Mouse (Mus musculus): ENCODE measurements at regions not wholly inside any gene's neighbourhood (a gene's known extent, or its start where the extent isn't known, plus 50 kb on each side); places are given as distances from the start of the nearest gene placed in this dataset.

GRCm38 (mm10) chr10:125145809-125146208, 243.5 kb downstream of the Slc16a7 start:
- TF ChIP-seq EP300 (IDR thresholded peaks at IDR 0.05; ENCODE audit: low read depth) (no peak), CTCF (IDR thresholded peaks at IDR 0.05; ENCODE audit: low read depth) (no peak)
- H3K27ac ChIP-seq = no peak overlapping the region
- H3K27me3 ChIP-seq (ENCODE audit: control insufficient read depth, insufficient read depth, low read length) = no peaks in the 10 kb centered on the region
- 67% methylated on average over 4 of the region's 4 CpGs for WGBS (ENCODE audit: insufficient replicate concordance)
- ATAC-seq (ENCODE audit: insufficient read depth) = no peak
- H3K4me2 ChIP-seq (ENCODE audit: low read depth) = no peak overlapping the region
- H3K9ac ChIP-seq (replicated peaks) = no peak overlapping the region
- no peaks in the 10 kb centered on the region for H3K36me3 ChIP-seq (replicated peaks; ENCODE audit: control insufficient read depth, insufficient read depth, low read depth)
- no peaks in the 10 kb centered on the region for H3K9me3 ChIP-seq (ENCODE audit: control insufficient read depth, low read length)
- no peak for DNase-seq (ENCODE audit: low read depth in 3 of 3, low spot score in 3 of 3)
- H3K4me1 ChIP-seq (replicated peaks; ENCODE audit: control insufficient read depth in 2 of 2, insufficient read depth in 2 of 2, low read length in 1 of 2) = no peaks in the 10 kb centered on the region
- no peak overlapping the region for H3K4me3 ChIP-seq (ENCODE audit: insufficient read depth in 1 of 2, low read depth in 2 of 2, low read length in 2 of 2)

DNA sequence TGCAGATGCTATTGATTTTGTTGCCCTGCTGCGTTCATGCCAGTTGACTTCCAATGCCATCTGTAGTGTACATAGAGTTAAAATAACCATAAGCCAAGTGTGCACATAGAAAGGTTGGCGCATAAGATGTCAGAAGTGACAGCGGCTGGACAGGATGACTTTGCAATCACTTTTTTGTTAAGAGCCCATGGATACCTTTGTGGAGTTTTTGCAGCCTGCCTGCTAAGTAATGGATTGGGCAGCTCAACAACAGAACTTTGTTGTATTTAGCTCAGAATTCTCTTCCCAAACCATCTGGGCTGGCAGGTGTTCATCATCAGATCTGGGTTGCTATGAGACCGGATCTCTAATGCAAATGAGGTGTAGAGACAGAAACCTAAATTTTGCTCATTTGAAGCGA, 267.5 kb downstream of the Slc16a7 start:
- Histone ChIP-seq H3K27ac (no peak overlapping the region), H3K9me3 (ENCODE audit: control insufficient read depth, low read length) (no peaks in the 10 kb centered on the region), H3K36me3 (replicated peaks; ENCODE audit: control insufficient read depth, insufficient read depth, low read depth) (no peaks in the 10 kb centered on the region), H3K27me3 (ENCODE audit: control insufficient read depth, insufficient read depth, low read length) (no peaks in the 10 kb centered on the region), H3K9ac (replicated peaks) (no peak overlapping the region), H3K4me1 (replicated peaks; ENCODE audit: control insufficient read depth in 2 of 2, insufficient read depth in 2 of 2, low read length in 1 of 2) (no peaks in the 10 kb centered on the region), H3K4me3 (ENCODE audit: insufficient read depth in 1 of 2, low read depth in 2 of 2, low read length in 2 of 2) (no peak overlapping the region), H3K4me2 (ENCODE audit: low read depth) (no peak overlapping the region)
- no peak for ATAC-seq (ENCODE audit: insufficient read depth)
- WGBS (ENCODE audit: insufficient replicate concordance) = 70% methylated on average over 5 of the region's 5 CpGs
- TF ChIP-seq EP300 (IDR thresholded peaks at IDR 0.05; ENCODE audit: low read depth) = no peak
- no peak for TF ChIP-seq CTCF (IDR thresholded peaks at IDR 0.05; ENCODE audit: low read depth)
- DNase-seq (ENCODE audit: low read depth in 3 of 3, low spot score in 3 of 3) = no peak

DNA sequence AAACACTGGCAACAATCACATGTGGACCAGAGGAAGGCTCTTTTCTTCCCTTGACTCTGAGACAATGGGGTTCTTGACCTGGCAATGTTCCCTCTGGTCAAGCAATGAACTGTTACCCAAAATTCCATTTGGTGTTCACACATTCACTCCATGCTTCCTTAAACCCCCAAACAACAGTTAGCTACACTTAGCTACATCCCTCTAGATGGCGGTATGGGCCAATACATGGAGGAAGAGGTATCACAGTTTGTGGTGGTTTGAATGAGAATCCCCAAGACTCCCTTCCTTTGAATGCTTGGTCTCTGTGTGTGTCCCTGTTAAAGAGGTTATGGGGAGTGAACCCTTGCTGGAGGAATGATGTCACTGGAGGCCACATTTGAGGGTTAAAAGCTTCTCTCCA, 274.9 kb downstream of the Slc16a7 start:
- Histone ChIP-seq H3K9me3 (ENCODE audit: control insufficient read depth, low read length) (no peaks in the 10 kb centered on the region), H3K36me3 (replicated peaks; ENCODE audit: control insufficient read depth, insufficient read depth, low read depth) (no peaks in the 10 kb centered on the region), H3K4me2 (ENCODE audit: low read depth) (no peak overlapping the region), H3K27me3 (ENCODE audit: control insufficient read depth, insufficient read depth, low read length) (no peaks in the 10 kb centered on the region), H3K27ac (no peak overlapping the region), H3K4me3 (ENCODE audit: insufficient read depth in 1 of 2, low read depth in 2 of 2, low read length in 2 of 2) (no peak overlapping the region), H3K4me1 (replicated peaks; ENCODE audit: control insufficient read depth in 2 of 2, insufficient read depth in 2 of 2, low read length in 1 of 2) (no peaks in the 10 kb centered on the region), H3K9ac (replicated peaks) (no peak overlapping the region)
- ATAC-seq (ENCODE audit: insufficient read depth) (no peak), DNase-seq (ENCODE audit: low read depth in 3 of 3, low spot score in 3 of 3) (no peak)
- TF ChIP-seq EP300 (IDR thresholded peaks at IDR 0.05; ENCODE audit: low read depth) (no peak), CTCF (IDR thresholded peaks at IDR 0.05; ENCODE audit: low read depth) (peak; percentile 15; the same call in 1 of the 2 replicates)
- WGBS (ENCODE audit: insufficient replicate concordance) = 22% methylated on average over 1 of the region's 1 CpGs

DNA sequence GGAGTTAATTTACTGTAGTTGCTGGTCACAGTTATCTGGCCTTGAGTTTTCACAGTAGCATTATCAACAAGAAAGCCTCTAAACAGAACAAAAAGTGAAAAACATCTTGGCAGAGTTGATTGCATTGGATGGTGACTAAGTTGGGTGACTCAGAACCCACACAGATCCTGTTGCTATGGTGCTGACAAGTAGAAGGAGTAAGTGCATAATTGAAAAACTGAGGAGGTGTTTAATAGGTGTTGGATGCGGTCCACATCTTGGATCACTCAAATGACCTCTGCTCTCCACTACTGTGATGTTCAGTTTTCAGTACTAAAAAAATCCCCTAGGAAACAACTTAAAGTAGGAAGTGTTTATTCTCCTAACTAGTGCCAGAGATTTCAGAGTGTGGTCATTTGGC, 280.3 kb downstream of the Slc16a7 start:
- no peaks in the 10 kb centered on the region for H3K27me3 ChIP-seq (ENCODE audit: control insufficient read depth, insufficient read depth, low read length)
- H3K27ac ChIP-seq = no peak overlapping the region
- no peak for ATAC-seq (ENCODE audit: insufficient read depth)
- WGBS (ENCODE audit: insufficient replicate concordance) = 72% methylated on average over 1 of the region's 1 CpGs
- H3K9ac ChIP-seq (replicated peaks) = no peak overlapping the region
- no peak overlapping the region for H3K4me3 ChIP-seq (ENCODE audit: insufficient read depth in 1 of 2, low read depth in 2 of 2, low read length in 2 of 2)
- no peaks in the 10 kb centered on the region for H3K9me3 ChIP-seq (ENCODE audit: control insufficient read depth, low read length)
- DNase-seq (ENCODE audit: low read depth in 3 of 3, low spot score in 3 of 3) = no peak
- no peak overlapping the region for H3K4me2 ChIP-seq (ENCODE audit: low read depth)
- no peaks in the 10 kb centered on the region for H3K4me1 ChIP-seq (replicated peaks; ENCODE audit: control insufficient read depth in 2 of 2, insufficient read depth in 2 of 2, low read length in 1 of 2)
- H3K36me3 ChIP-seq (replicated peaks; ENCODE audit: control insufficient read depth, insufficient read depth, low read depth) = no peaks in the 10 kb centered on the region
- no peak for TF ChIP-seq CTCF (IDR thresholded peaks at IDR 0.05; ENCODE audit: low read depth)
- TF ChIP-seq EP300 (IDR thresholded peaks at IDR 0.05; ENCODE audit: low read depth) = no peak

DNA sequence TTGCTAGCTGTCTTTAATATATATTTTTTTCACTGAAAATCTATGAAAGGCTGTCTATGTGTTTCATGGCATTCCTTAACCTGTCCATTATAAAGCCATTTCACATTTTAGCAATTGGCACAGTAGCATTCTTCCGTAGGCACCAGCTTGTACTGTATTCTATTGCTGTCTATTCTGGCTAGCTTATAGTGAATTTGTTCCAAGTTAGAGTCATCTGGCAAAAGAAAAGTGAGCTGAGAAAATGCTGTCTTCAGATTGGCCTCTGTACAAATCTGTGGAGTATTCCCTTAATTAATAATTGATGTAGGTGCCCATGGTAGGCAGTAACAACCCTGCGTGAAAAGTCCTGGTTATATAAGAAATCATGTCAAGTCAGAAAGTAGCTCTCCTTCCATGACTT, 304.3 kb downstream of the Slc16a7 start:
- Histone ChIP-seq H3K4me2 (ENCODE audit: low read depth) (no peak overlapping the region), H3K4me3 (ENCODE audit: insufficient read depth in 1 of 2, low read depth in 2 of 2, low read length in 2 of 2) (no peak overlapping the region), H3K27me3 (ENCODE audit: control insufficient read depth, insufficient read depth, low read length) (no peaks in the 10 kb centered on the region), H3K4me1 (replicated peaks; ENCODE audit: control insufficient read depth in 2 of 2, insufficient read depth in 2 of 2, low read length in 1 of 2) (no peaks in the 10 kb centered on the region), H3K9ac (replicated peaks) (no peak overlapping the region), H3K27ac (no peak overlapping the region), H3K9me3 (ENCODE audit: control insufficient read depth, low read length) (no peaks in the 10 kb centered on the region), H3K36me3 (replicated peaks; ENCODE audit: control insufficient read depth, insufficient read depth, low read depth) (no peaks in the 10 kb centered on the region)
- no peak for DNase-seq (ENCODE audit: low read depth in 3 of 3, low spot score in 3 of 3)
- TF ChIP-seq EP300 (IDR thresholded peaks at IDR 0.05; ENCODE audit: low read depth) = no peak
- no peak for TF ChIP-seq CTCF (IDR thresholded peaks at IDR 0.05; ENCODE audit: low read depth)
- 73% methylated on average over 2 of the region's 2 CpGs for WGBS (ENCODE audit: insufficient replicate concordance)
- ATAC-seq (ENCODE audit: insufficient read depth) = no peak
